Mouse (Mus musculus) heart, embryonic 13.5 days (tissue): ENCODE results near the gene Arhgef12. TPM values are rescaled to one million over a fixed set of nuclear protein-coding genes. Genes with fewer than 3 reads are reported as not detected.
A peak's percentile ranks its signal among the peaks of the same experiment; 100 is the strongest.

Source experiments
- ATAC-seq: fragments of 200-750 bp; cut with Nextera tagmentation; 2 replicates; pipeline ENCODE4 v1.8.0; 2017; ENCODE audit warnings: moderate TSS enrichment; ENCODE audit not compliant: insufficient number of reproducible peaks, low FRiP score, low TSS enrichment; ENCODE audit errors: extremely low read depth
- H3K27ac ChIP-seq: fragments of 300-500 bp; sonication (generic); replicated peaks from 2 replicates; pipeline ENCODE4 v1.5.1; 2015; ENCODE audit warnings: moderate library complexity, mild to moderate bottlenecking, inconsistent platforms
- H3K27me3 ChIP-seq: fragments of 300-500 bp; sonication (generic); replicated peaks from 2 replicates; pipeline ENCODE4 v1.6.1; 2015; ENCODE audit warnings: mild to moderate bottlenecking, inconsistent platforms
- H3K36me3 ChIP-seq: fragments of 300-500 bp; sonication (generic); 2 replicates; pipeline ENCODE4 v1.6.1; 2015; ENCODE audit warnings: mild to moderate bottlenecking, inconsistent platforms
- H3K4me1 ChIP-seq: fragments of 300-500 bp; sonication (generic); 2 replicates; pipeline ENCODE4 v1.6.1; 2015; ENCODE audit warnings: inconsistent platforms
- H3K4me2 ChIP-seq: fragments of 300-500 bp; sonication (generic); 2 replicates; pipeline ENCODE4 v1.6.1; 2015; ENCODE audit warnings: inconsistent platforms, mild to moderate bottlenecking, moderate library complexity
- H3K4me3 ChIP-seq: fragments of 300-500 bp; sonication (generic); 2 replicates; pipeline ENCODE4 v1.5.1; 2015; ENCODE audit warnings: moderate library complexity, mild to moderate bottlenecking, inconsistent platforms
- H3K9ac ChIP-seq: fragments of 300-500 bp; sonication (generic); 2 replicates; pipeline ENCODE4 v1.6.1; 2015; ENCODE audit warnings: inconsistent platforms, mild to moderate bottlenecking, moderate library complexity
- H3K9me3 ChIP-seq: fragments of 300-500 bp; sonication (generic); 2 replicates; pipeline ENCODE4 v1.6.1; 2016; ENCODE audit warnings: inconsistent platforms
- WGBS: fragments of 180-500 bp; shearing (Covaris S2); methylation state at CpG from one replicate; pipeline ENCODE4 v1.1.7; 2015; ENCODE audit warnings: mixed read lengths; 5-methylcytosine and 5-hydroxymethylcytosine counted together
- polyA plus RNA-seq: library from polyadenylated mRNA; unstranded; fragments of >200 nt; fragmentation: Nextera tagmentation; extraction: Ambion mirVana; gene quantifications from 2 replicates; pipeline ENCODE4 v1.2.1, GENCODE M21; 2015

Arhgef12 gene
- polyA plus RNA-seq, 1 experiment from 2014 or later, result 9.7 TPM

DNA sequence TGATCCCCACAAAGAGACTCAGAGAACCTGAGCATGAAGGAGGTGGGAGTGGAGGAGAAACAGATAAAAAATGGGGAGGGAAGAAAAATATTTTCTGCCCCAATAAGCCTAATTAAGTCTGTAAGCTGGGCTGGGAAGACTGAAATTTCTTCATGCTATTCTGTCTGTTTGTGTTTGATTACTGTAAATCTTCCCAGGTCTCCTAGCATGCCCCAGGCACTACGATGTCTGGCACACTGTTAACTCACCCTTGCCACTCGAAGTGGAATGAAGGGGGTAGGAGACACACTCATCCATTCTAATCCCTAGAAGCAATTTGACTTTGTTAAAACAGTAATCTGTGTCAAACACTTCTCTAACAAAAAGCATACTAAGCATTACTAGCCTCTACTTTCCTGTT, 35.3 kb downstream of the Arhgef12 start:
- WGBS, result 44% methylated on average over 2 of the region's 2 CpGs
- H3K27me3 ChIP-seq, result no peaks in the 10 kb centered on the region

DNA sequence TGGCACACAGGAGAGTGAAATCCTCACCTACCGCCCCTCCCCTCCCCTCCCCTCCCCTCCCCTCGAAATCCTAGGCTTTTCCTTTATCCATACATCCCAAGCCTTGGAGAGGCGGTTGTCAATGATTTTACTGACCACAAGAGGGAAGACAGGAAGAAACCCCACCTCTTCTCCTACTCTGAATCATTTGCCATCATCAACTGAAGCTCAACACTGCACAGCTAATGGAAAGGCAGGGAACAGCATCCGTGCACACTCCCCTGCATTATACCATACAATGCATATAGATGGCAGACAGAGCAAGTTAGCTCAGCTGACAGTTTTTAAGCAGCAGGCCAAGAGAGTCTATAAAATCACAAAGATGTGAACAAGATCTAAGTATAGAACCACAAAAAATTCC, 35.9 kb downstream of the Arhgef12 start:
- no peaks in the 10 kb centered on the region for H3K9me3 ChIP-seq
- WGBS, result 45% methylated on average over 4 of the region's 4 CpGs
- no peak overlapping the region for H3K27ac ChIP-seq
- no peak overlapping the region for H3K9ac ChIP-seq
- H3K27me3 ChIP-seq, result no peaks in the 10 kb centered on the region
- no peak for ATAC-seq
- H3K4me2 ChIP-seq, result no peak overlapping the region
- peaks cover 66% of the 10 kb centered on the region for H3K4me1 ChIP-seq
- H3K4me3 ChIP-seq, result no peak overlapping the region
- H3K36me3 ChIP-seq, result no peaks in the 10 kb centered on the region

More for the DNA sequence above, 35.3 kb downstream of the Arhgef12 start:
- Histone ChIP-seq H3K36me3 (no peaks in the 10 kb centered on the region), H3K4me2 (no peak overlapping the region), H3K27ac (no peak overlapping the region), H3K9me3 (no peaks in the 10 kb centered on the region), H3K4me3 (no peak overlapping the region), H3K9ac (no peak overlapping the region), H3K4me1 (peaks cover 66% of the 10 kb centered on the region)
- ATAC-seq, result no peak

DNA sequence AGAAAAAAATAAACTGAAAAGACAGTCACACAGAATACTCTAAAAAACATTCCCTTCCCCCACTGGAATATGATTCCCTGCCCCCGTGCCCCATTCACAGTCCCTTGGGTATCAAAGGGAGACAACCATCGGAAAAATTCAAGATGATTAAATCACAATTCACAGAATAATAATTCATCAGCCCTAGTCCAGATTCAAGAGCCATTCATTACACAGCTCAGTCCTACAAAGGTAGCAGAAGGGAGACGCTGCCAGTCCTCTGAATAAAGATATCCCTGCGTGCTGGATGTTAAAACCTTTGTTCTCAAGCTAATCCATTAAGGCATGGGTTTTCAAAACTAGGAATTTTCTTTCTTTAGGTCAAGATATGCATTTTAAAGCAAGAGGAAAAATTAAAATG, 36.5 kb downstream of the Arhgef12 start:
- H3K9ac ChIP-seq, result no peak overlapping the region
- H3K4me2 ChIP-seq, result no peak overlapping the region
- peaks cover 67% of the 10 kb centered on the region for H3K4me1 ChIP-seq
- H3K4me3 ChIP-seq, result no peak overlapping the region
- no peak overlapping the region for H3K27ac ChIP-seq
- no peaks in the 10 kb centered on the region for H3K27me3 ChIP-seq
- no peaks in the 10 kb centered on the region for H3K9me3 ChIP-seq
- no peaks in the 10 kb centered on the region for H3K36me3 ChIP-seq
- no peak for ATAC-seq
- 74% methylated on average over 4 of the region's 4 CpGs for WGBS

DNA sequence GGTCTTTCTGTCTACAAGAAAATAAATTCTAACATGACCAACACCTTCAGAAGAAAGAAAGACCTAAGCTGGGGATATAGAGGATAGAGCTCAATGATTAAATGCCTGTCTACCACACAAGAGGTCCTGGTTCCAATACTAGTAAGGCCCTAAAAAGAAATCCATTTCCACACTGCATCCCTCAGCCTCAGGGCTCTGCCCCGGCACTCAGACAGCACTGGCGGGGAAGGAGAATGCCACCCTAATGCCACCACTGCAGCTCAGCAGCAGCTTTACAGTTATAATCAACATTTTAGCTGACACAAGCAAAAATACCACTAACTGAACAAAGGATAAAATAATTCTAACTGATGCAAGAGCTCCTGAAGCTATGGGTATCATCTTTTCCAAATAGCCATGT, 36.9 kb downstream of the Arhgef12 start:
- Histone ChIP-seq H3K27me3 (no peaks in the 10 kb centered on the region), H3K4me3 (no peak overlapping the region), H3K9ac (no peak overlapping the region), H3K4me1 (peaks cover 66% of the 10 kb centered on the region), H3K4me2 (no peak overlapping the region), H3K36me3 (no peaks in the 10 kb centered on the region), H3K9me3 (no peaks in the 10 kb centered on the region), H3K27ac (no peak overlapping the region)
- ATAC-seq, result no peak
- 74% methylated on average over 2 of the region's 2 CpGs for WGBS

DNA sequence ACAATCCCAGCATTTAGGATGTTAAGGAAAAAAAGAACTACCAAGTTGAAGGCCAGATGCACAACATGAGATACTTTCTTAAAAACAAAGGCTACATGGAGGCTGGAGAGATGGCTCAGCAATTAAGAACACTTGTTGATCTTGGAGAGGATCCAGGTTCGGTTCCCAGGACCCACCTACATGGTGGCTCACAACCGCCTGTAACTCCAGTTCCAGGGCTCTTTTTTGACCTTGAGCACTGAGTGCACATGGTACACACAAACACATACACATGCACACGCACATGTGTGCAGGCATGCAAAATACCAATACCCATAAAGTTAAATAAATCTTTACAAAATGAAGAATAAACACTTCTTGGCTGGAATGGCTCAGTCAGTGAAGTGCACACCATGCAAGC, 39.1 kb downstream of the Arhgef12 start:
- H3K27me3 ChIP-seq, result no peaks in the 10 kb centered on the region
- no peak for ATAC-seq
- no peak overlapping the region for H3K27ac ChIP-seq
- H3K4me1 ChIP-seq, result peaks cover 63% of the 10 kb centered on the region
- H3K9me3 ChIP-seq, result no peaks in the 10 kb centered on the region
- no peak overlapping the region for H3K9ac ChIP-seq
- no peak overlapping the region for H3K4me2 ChIP-seq
- 71% methylated on average over 3 of the region's 3 CpGs for WGBS
- H3K36me3 ChIP-seq, result no peaks in the 10 kb centered on the region
- H3K4me3 ChIP-seq, result no peak overlapping the region

DNA sequence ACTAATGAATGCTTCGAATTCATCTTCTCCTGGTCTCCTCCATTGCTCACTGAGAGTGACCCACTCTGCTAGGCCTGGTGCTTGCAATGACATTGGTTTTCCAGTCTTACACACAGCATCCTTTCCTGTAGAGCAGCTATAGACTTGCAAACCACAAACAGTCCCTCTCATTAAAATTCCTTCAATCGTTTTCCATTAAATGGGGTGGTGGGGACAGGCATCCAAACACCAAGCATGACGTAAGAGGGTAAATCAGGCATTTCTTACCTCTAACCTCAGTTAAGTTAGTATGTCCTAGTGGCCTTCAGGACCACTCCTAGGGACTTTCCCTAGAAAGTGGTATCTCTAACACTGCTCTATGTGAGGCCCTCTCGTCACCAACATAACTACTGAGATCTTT, 41.8 kb downstream of the Arhgef12 start:
- H3K9ac ChIP-seq, result no peak overlapping the region
- H3K4me2 ChIP-seq, result no peak overlapping the region
- 83% methylated on average over 4 of the region's 4 CpGs for WGBS
- H3K4me1 ChIP-seq, result peaks cover 57% of the 10 kb centered on the region
- no peak overlapping the region for H3K27ac ChIP-seq
- no peak overlapping the region for H3K4me3 ChIP-seq
- H3K36me3 ChIP-seq, result no peaks in the 10 kb centered on the region
- no peaks in the 10 kb centered on the region for H3K27me3 ChIP-seq
- H3K9me3 ChIP-seq, result no peaks in the 10 kb centered on the region
- ATAC-seq, result no peak

DNA sequence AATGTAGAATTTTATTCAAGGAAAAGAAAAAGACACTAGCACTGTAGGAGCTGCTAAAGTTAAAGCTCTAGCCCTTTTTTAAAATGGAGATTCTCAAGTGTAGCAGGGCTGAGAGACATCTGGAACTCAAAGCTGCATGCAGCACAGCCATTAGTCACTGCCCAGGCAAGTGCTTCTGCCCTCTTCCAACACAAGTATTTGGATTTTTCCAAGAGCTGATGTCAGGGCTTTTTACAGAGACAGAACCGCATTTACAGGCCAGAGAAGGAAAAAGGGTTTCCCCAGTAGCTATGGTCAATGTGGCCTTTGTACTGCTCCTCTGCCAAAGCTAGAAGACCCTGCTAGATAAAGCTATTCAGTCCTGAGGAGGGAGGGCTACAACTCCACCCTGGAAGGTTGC, 45.5 kb downstream of the Arhgef12 start:
- Histone ChIP-seq H3K4me3 (no peak overlapping the region), H3K4me1 (peaks cover 29% of the 10 kb centered on the region), H3K27ac (no peak overlapping the region), H3K9me3 (no peaks in the 10 kb centered on the region), H3K27me3 (no peaks in the 10 kb centered on the region), H3K36me3 (no peaks in the 10 kb centered on the region), H3K9ac (no peak overlapping the region), H3K4me2 (no peak overlapping the region)
- no peak for ATAC-seq
- WGBS, result 72% methylated on average over 1 of the region's 1 CpGs

DNA sequence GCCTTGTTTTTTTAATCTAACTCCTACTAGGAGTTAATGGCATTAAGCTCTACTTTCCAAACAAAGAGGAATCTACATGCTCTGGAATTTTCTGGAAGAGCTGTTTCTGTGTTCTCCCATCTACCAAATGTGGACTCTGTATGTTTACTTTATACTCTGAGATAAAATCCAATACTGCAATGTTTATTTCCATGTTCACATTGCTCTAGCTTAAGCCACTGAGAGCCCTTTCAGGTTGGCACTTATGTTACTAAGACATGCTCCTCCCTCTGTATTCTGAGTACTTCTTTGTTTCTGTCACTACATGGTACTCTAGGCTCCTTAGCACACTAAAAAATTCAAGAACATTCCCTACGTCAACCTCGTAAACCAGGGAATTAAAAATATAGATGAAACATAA, 56.6 kb downstream of the Arhgef12 start:
- no peak overlapping the region for H3K9ac ChIP-seq
- ATAC-seq, result no peak
- H3K4me2 ChIP-seq, result no peak overlapping the region
- no peak overlapping the region for H3K27ac ChIP-seq
- WGBS, result 83% methylated on average over 2 of the region's 2 CpGs
- H3K36me3 ChIP-seq, result no peaks in the 10 kb centered on the region; the same call in 1 of the 2 replicates
- peaks cover 26% of the 10 kb centered on the region for H3K4me1 ChIP-seq
- no peaks in the 10 kb centered on the region for H3K27me3 ChIP-seq
- no peak overlapping the region for H3K4me3 ChIP-seq
- H3K9me3 ChIP-seq, result no peaks in the 10 kb centered on the region

DNA sequence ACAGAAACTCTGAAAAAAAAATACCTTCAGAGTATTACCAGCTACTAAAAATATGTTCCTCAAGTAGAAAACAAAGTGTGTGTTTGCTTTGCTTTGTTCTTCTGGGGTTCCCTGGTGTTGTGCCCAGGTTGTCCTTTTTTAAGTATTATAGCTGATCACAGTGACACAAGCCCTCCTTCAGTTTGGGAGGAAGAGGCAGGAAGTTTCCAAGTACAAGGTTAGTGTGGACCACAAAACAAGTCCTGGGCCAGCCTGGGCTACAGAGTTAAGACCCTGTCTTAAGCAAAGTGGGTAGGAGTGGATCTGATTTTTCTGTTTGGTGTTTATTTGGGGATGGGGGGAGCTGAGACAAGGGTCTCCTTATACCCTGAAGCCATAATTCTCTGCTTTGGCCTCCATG, 62.6 kb downstream of the Arhgef12 start:
- Histone ChIP-seq H3K9ac (no peak overlapping the region), H3K36me3 (peaks cover 24% of the 10 kb centered on the region), H3K4me2 (no peak overlapping the region), H3K9me3 (no peaks in the 10 kb centered on the region), H3K27me3 (no peaks in the 10 kb centered on the region), H3K4me3 (no peak overlapping the region), H3K4me1 (peaks cover 21% of the 10 kb centered on the region), H3K27ac (no peak overlapping the region)
- no peak for ATAC-seq

DNA sequence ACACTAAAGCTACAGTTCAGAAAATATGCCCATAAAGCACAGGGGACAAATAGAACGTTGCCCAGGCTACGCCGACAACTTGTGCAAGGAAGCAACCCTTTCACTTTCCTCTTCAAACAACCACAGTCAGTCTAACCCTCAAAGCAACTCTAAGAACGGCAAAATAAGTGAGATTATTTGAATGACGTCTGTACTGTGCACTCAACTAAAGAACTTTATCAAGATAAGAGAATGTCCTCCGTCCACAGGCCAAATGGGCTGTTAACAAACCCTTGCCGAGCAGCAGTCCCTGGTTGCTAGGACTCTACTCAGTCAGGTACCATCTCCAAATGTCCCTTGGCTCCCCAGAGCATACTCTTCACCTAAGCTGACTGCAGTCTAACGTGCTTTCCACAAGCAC, 68.6 kb downstream of the Arhgef12 start:
- no peak for ATAC-seq
- peaks cover 32% of the 10 kb centered on the region for H3K4me1 ChIP-seq

DNA sequence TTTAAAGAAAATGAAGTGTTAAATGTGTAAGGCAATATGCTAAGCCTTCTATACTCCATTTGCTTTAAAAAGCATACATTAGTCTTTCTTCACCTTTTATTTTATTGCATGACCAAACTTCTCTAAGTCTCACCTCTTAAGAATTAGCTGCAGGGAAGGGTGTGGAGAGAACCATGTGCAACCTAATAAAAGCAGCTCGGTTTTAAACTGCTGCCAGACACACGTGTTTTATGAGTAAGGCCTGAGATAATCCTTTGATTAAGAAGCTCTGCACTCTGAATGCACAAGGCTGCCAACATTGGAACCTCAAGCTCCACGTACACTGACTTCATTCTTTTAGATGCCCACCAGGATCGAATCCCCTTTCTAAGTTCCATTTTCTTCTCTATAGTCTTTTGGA, 71.8 kb downstream of the Arhgef12 start:
- Histone ChIP-seq H3K4me3 (no peak overlapping the region), H3K27ac (0 out of 2 replicates have a peak overlapping the region, but pooled peaks have one; percentile 10), H3K36me3 (peaks cover 9% of the 10 kb centered on the region), H3K4me2 (no peak overlapping the region), H3K9me3 (no peaks in the 10 kb centered on the region), H3K4me1 (peaks cover 41% of the 10 kb centered on the region), H3K9ac (no peak overlapping the region), H3K27me3 (no peaks in the 10 kb centered on the region)
- no peak for ATAC-seq
- WGBS, result 51% methylated on average over 4 of the region's 4 CpGs

More for the DNA sequence above, 68.6 kb downstream of the Arhgef12 start:
- Histone ChIP-seq H3K4me2 (no peak overlapping the region), H3K27ac (no peak overlapping the region), H3K27me3 (no peaks in the 10 kb centered on the region), H3K4me3 (no peak overlapping the region), H3K9ac (no peak overlapping the region), H3K36me3 (peaks cover 26% of the 10 kb centered on the region), H3K9me3 (no peaks in the 10 kb centered on the region)
- 48% methylated on average over 8 of the region's 8 CpGs for WGBS

DNA sequence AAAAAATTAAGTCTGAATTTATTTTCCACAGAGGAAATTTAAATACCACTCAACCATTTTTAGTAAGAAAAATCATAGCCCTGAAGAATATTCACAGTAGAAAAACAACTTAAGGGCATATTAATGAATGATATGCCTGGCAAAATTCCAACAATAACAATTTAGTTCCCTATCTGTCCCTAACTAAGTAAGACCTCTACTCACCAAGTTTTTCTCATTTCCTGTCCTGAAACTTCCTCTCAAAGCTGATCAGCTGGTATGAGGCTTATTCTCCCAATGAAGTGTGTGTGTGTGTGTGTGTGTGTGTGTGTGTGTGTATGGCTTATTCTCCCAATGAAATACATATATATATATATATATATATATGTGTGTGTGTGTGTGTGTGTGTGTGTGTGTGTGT, 72.8 kb downstream of the Arhgef12 start:
- H3K9me3 ChIP-seq, result no peaks in the 10 kb centered on the region
- H3K4me1 ChIP-seq, result peaks cover 41% of the 10 kb centered on the region
- H3K4me2 ChIP-seq, result no peak overlapping the region
- H3K27me3 ChIP-seq, result no peaks in the 10 kb centered on the region
- H3K27ac ChIP-seq, result no peak overlapping the region
- ATAC-seq, result no peak
- no peak overlapping the region for H3K9ac ChIP-seq
- peaks cover 9% of the 10 kb centered on the region for H3K36me3 ChIP-seq
- no peak overlapping the region for H3K4me3 ChIP-seq
